Mouse (Mus musculus) spleen, adult 2 months (tissue): ENCODE data around the gene Gm6793.

Experiments
- CTCF ChIP-seq: fragments of 200-500 bp; IDR thresholded peaks from 2 replicates; pipeline ENCODE4 v1.5.1; 2011; ENCODE audit warnings: mild to moderate bottlenecking, inconsistent platforms; ENCODE audit not compliant: insufficient read depth, insufficient read length, insufficient replicate concordance; ENCODE audit errors: extremely low read depth
- POLR2A ChIP-seq: fragments of 200-500 bp; IDR thresholded peaks from 2 replicates; pipeline ENCODE4 v1.6.1; 2011; ENCODE audit warnings: low read depth, low read length, inconsistent platforms

DNA sequence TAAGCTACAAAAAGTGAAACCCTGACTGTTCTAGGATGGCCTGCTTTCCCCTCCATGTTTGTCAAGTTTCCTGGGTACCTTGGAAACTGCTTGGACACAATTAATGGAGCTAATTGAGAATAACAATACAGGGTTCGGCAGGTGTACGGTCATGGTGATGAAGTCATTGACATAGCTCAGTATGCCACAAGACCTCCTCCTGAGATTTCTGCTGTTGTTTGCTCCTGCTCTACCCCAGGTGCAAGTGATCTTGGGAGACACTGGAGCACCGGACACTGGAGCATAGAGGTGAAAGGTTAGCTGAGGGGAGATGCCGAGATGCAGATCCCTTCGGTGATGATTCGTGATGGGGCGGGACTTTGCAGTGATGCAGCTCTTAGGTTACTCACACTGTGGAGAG lies 18.2 kb upstream of the Gm6793 start:
- TF ChIP-seq CTCF, result no peak
- TF ChIP-seq POLR2A, result no peak
